Mouse (Mus musculus) cortical plate, adult 2 months (tissue): Measurements from ENCODE around the gene 4933411K16Rik. TPM values are rescaled to one million over a fixed set of nuclear protein-coding genes. Genes with fewer than 3 reads are reported as not detected.

Experiments
- H3K27ac ChIP-seq: fragments of 200-500 bp; 2 replicates; pipeline ENCODE4 v1.5.1; 2012; ENCODE audit warnings: low read length, control low read depth, inconsistent platforms; ENCODE audit not compliant: insufficient read depth
- H3K4me1 ChIP-seq: fragments of 200-500 bp; 2 replicates; pipeline ENCODE4 v1.6.1; 2011; ENCODE audit warnings: low read length; ENCODE audit not compliant: control insufficient read depth, insufficient read depth
- H3K4me3 ChIP-seq: fragments of 200-500 bp; 2 replicates; pipeline ENCODE4 v1.5.1; 2011; ENCODE audit warnings: mild to moderate bottlenecking, low read length, control low read depth; ENCODE audit not compliant: insufficient read depth
- CTCF ChIP-seq: fragments of 200-500 bp; IDR thresholded peaks from 2 replicates; pipeline ENCODE4 v1.5.1; 2011; ENCODE audit warnings: mild to moderate bottlenecking, control low read depth, low read length; ENCODE audit not compliant: insufficient read depth; ENCODE audit errors: extremely low read depth
- POLR2A ChIP-seq: fragments of 200-500 bp; IDR thresholded peaks from 2 replicates; pipeline ENCODE4 v1.6.1; 2011; ENCODE audit warnings: mild to moderate bottlenecking, low read length, control low read depth; ENCODE audit not compliant: insufficient read depth; ENCODE audit errors: extremely low read depth
- polyA plus RNA-seq: library from polyadenylated mRNA; depleted of rRNA; stranded (reverse); fragments of >200 nt; gene quantifications from 2 replicates; pipeline ENCODE4 v1.2.3, GENCODE M21; 2012

4933411K16Rik gene
- polyA plus RNA-seq, 1 experiment = 0.08 TPM

GRCm38 (mm10) chr19:42034881-42035455 is 17.1 kb upstream of the 4933411K16Rik start:
- TF ChIP-seq CTCF (no peak), POLR2A (no peak)
- H3K27ac ChIP-seq = no peak overlapping the region
- no peak overlapping the region for H3K4me3 ChIP-seq
- H3K4me1 ChIP-seq = no peaks in the 10 kb centered on the region

- Histone ChIP-seq H3K27ac (no peak within 1 kb of the TSS), H3K4me1 (no peaks in the 10 kb centered on the region), H3K4me3 (no peak within 1 kb of the TSS)
- TF ChIP-seq CTCF (peak; percentile 66), POLR2A (no peak)
Measured at GRCm38 (mm10) chr19:42035456-42036248, 16.4 kb upstream of the 4933411K16Rik start, which contains the start of gene Ankrd2. Gene Ankrd2 (plus strand): TSS chr19:42036000.

GRCm38 (mm10) chr19:42036357-42036756 is 15.7 kb upstream of the 4933411K16Rik start:
- no peak overlapping the region for H3K4me3 ChIP-seq
- TF ChIP-seq POLR2A (no peak), CTCF (no peak)
- H3K4me1 ChIP-seq = no peaks in the 10 kb centered on the region
- no peak overlapping the region for H3K27ac ChIP-seq

DNA sequence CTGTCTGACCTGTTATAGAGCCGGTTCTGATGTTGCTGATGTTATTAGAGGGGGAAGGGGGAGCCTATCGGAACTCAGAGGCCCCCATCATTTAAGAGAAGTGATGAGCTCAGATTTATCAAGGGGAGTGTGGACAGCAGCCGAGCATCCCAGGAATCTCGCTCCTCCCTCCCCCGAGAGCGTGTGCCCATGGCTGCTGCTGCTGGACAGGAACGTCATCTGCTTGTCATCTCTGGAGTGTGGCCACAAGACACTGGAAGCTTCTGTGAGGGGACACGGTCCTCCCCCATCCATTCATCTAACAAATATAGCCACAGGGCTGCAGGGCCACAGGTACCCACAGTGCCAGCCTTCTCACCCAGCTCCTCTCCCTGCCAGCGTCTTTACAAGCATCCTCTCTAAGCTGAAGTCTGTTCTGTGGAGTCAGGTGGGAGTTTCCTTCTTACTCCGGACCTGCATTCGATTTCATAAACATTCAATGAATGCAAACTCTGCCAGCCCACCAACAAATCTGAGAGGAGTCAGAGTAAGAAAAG is 14.8 kb upstream of the 4933411K16Rik start:
- Histone ChIP-seq H3K4me1 (no peaks in the 10 kb centered on the region), H3K4me3 (no peak overlapping the region), H3K27ac (no peak overlapping the region)
- TF ChIP-seq CTCF (no peak), POLR2A (no peak)

GRCm38 (mm10) chr19:42038310-42038709 is 13.7 kb upstream of the 4933411K16Rik start:
- TF ChIP-seq CTCF (no peak), POLR2A (no peak)
- H3K4me1 ChIP-seq = no peaks in the 10 kb centered on the region
- no peak overlapping the region for H3K27ac ChIP-seq
- H3K4me3 ChIP-seq = no peak overlapping the region

DNA sequence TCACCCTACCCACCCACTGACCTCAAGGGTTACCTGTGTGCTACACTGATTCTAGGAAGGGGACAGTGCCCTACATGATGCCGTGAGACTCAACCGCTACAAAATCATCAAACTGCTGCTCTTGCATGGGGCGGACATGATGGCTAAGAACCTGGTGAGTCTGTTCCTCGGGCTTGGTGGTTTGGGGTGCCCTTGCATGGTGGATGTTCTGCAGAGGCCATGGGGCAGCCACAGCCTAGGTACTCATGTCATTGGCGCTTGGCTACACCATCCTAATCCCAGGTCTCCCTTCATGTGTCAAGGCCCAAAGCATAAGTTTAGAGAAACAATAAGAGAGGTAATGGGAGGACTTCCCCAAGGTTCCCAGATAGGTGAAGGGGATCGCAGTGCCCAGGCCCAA is 8.1 kb upstream of the 4933411K16Rik start:
- no peak for TF ChIP-seq POLR2A
- TF ChIP-seq CTCF = no peak
- Histone ChIP-seq H3K27ac (no peak overlapping the region), H3K4me3 (no peak overlapping the region), H3K4me1 (no peaks in the 10 kb centered on the region)

DNA sequence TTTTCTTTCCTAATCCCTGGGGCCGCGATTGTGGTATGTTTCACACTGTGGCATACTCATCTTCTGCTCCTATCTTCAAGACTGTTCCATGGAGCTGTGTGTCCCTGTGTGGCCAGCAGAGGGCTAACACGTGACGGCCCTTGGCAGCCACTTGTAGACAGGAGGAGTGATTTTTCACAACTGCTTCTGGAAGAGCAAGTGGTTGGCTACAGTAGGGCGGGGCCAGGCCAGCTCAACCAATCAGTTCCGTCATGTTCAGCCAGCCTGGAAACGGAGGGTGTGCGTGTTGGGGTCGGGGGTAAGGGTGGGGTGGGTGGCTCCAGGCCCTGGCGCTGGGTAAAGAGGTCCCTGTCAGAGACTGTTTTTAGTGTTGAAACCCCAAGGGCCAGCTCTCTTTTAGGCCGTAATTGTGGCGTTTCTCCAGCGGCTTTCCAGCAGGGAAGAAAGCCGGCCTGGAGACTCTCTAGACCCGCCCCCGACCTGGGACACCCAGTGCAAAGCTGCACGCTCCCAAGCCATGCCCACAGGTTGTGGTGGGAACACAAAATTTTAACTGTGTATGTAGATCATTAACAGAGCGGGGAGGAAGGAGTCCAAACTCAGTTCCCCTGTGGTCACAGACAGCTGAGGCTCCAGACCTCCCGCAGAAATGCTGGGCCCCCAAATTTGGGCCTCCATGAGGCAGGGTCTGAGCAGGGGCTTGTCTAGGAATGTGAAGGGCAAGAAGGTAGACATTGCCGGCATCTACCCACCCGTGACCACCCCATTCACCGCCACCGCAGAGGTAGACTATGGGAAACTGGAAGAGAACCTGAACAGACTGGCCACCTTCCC is 6.6 kb upstream of the 4933411K16Rik start, which contains the start of gene Hoga1:
Hoga1 (plus strand) TSS at position 342 of the 834 bp plus-strand sequence.
- H3K27ac ChIP-seq = no peak within 1 kb of the TSS
- no peaks in the 10 kb centered on the region for H3K4me1 ChIP-seq
- TF ChIP-seq CTCF (peak; percentile 42), POLR2A (no peak)
- H3K4me3 ChIP-seq = no peak within 1 kb of the TSS

DNA sequence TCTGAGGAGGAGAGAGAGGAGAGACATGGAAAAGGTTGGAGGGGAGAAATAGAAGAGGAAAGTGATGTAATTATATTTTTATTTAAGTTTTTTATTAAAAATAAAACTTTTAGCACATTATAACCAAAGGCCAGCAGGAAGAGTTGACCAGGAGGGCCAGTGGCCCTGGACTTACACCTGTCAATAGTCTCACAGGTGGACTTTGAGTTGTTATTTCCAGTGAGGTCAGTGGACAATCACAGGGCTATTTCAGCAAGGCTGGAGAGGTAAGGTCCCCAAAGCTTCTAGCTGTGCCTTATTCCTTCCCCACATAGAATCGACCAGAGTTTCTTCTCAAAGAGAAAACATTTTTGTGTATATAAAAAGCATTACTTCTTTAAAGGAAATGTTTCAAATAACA is 1.8 kb upstream of the 4933411K16Rik start:
- no peak for TF ChIP-seq CTCF
- TF ChIP-seq POLR2A = no peak
- Histone ChIP-seq H3K4me3 (no peak overlapping the region), H3K4me1 (no peaks in the 10 kb centered on the region), H3K27ac (no peak overlapping the region)

DNA sequence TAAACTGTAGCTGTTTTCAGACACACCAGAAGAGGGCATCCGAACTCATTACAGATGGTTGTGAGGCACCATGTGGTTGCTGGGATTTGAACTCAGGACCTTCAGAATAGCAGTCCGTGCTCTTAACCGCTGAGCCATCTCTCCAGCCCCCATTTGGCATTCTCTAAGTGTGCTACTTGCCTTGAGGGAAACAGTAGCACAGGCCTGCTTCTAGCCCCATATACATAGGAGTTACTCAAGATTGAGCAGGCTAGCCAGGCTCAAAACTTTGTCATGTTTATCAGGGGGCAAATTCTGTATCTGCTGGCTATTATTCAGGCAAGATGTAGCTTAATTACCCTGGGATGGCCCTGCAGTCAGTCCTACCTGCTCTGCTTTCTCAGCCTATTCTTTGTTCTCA is 697 bp upstream of the 4933411K16Rik start:
- TF ChIP-seq POLR2A = no peak
- TF ChIP-seq CTCF = no peak
- Histone ChIP-seq H3K27ac (no peak overlapping the region), H3K4me1 (no peaks in the 10 kb centered on the region), H3K4me3 (no peak overlapping the region)
